Mouse (Mus musculus): ENCODE data around the gene Drg2.

DNA sequence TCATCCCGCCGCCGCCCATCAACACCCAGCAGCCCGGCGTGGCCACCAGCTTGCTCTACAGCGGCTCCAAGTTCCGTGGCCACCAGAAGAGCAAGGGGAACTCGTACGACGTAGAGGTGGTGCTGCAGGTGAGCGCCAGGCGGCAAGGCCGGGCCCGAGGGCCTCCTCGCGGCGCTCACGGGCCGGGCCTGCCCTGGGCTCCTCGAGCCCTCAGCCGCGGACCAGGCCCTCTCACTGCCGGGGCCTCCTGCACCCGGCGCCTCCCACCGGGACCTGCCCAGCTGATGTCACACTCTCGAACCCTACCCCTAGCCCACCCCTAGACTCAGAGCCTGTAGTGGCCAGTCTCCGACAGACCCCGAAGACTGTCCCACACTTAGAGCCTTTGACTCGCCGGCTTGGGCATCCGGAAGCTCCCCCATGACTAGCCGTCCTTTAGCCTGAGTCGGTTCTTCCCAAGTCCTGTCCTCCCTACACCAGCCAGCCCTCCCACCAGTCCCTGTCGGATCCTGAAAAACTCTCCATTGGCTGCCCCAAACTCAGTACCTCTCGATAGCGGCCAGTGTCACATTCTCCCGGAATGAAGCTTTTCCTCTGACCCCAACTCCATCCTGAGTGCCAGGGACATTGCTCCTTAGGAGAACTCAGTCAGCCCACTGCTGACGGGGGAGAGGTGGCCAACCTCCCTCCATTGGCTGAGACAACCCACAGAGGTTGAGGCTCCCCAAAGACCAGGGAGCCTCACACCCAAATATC lies 36.5 kb upstream of the Drg2 start, which contains the start of gene Atpaf2:
- TF ChIP-seq CTCF (IDR thresholded peaks at IDR 0.05; ENCODE audit: low read depth, low read length) (no peak), POLR2A (IDR thresholded peaks at IDR 0.05; ENCODE audit: borderline replicate concordance, low read depth, low read length) (no peak)
